Mouse (Mus musculus): ENCODE measurements around the gene Mfsd5.

DNA sequence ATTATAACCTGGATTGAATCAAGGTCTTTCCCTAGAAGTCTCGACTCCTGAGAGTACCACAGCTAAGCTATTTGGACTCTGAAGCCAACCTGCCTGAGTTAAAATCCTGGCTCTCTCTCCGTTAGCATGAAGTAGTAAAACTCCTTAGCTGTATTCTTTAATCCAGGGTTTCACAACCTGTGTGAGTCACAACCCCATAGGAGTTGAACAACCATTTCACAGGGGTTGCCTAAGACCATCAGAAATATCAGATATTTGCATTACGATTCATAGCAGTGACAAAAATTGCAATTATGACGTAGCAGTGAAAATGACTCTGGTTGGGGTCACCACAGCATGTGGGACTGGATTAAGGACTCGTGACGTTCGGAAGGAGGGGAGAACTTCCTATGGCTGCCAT is 46.5 kb upstream of the Mfsd5 start:
- TF ChIP-seq POLR2A (IDR thresholded peaks at IDR 0.05; ENCODE audit: low read depth, low read length) (no peak), CTCF (IDR thresholded peaks at IDR 0.05; ENCODE audit: extremely low read depth, insufficient read depth, insufficient read length, insufficient replicate concordance) (no peak)
